Mouse (Mus musculus) forebrain, embryonic 10.5 days (tissue): ENCODE results near the gene Scd3. TPM values are rescaled to one million over a fixed set of nuclear protein-coding genes. Genes with fewer than 3 reads are reported as not detected.

Experiments used
- polyA plus RNA-seq: library from polyadenylated mRNA; unstranded; fragments of >200 nt; fragmentation: Nextera tagmentation; extraction: Ambion mirVana; gene quantifications from 2 replicates; pipeline ENCODE4 v1.2.1, GENCODE M21; 2016

The Scd3 gene
- polyA plus RNA-seq, 1 experiment from 2014 or later, result 0.22 TPM

Other genes with a start within 250 kb of the Scd3 start
- 0.21 and 0.48 TPM in 2 replicates for gene Cpn1, start 216.7 kb upstream of the Scd3 start, polyA plus RNA-seq
- not detected in 2 replicates for gene Cyp2c23, start 174.1 kb upstream of the Scd3 start, polyA plus RNA-seq
- 21.3 and 26.3 TPM in 2 replicates for gene Erlin1, start 133.5 kb upstream of the Scd3 start, polyA plus RNA-seq
- gene Chuk, start 95.8 kb upstream of the Scd3 start, polyA plus RNA-seq, result 45.4 and 48.6 TPM in 2 replicates
- 44.1 and 44.3 TPM in 2 replicates for gene Cwf19l1, start 67.4 kb upstream of the Scd3 start, polyA plus RNA-seq
- gene Bloc1s2, start 56.8 kb upstream of the Scd3 start, polyA plus RNA-seq, result 101 and 102 TPM in 2 replicates
- gene Pkd2l1, start 10.8 kb upstream of the Scd3 start, polyA plus RNA-seq, result 0.14 and 0.16 TPM in 2 replicates
- 369 and 403 TPM in 2 replicates for gene Scd2, start 90.4 kb downstream of the Scd3 start, polyA plus RNA-seq
- 0.06 TPM in 1 of 2 replicates, not detected in the other for gene Scd4, start 129.8 kb downstream of the Scd3 start, polyA plus RNA-seq
- 21.8 and 23.4 TPM in 2 replicates for gene Scd1, start 204.6 kb downstream of the Scd3 start, polyA plus RNA-seq